Mouse (Mus musculus) neutrophil, adult 5-6 weeks (primary cell): ENCODE results near the gene Ppp1r14a. TPM values are rescaled to one million over a fixed set of nuclear protein-coding genes. Genes with fewer than 3 reads are reported as not detected.

ENCODE experiments used
- ATAC-seq: fragments of 151-379, 151-347 bp; 2 replicates; pipeline ENCODE4 v1.8.0; 2017; ENCODE audit warnings: mild to moderate bottlenecking, moderate TSS enrichment; ENCODE audit not compliant: insufficient number of reproducible peaks, poor library complexity, low FRiP score, severe bottlenecking; ENCODE audit errors: extremely low read depth
- total RNA-seq: library from RNA; stranded (forward); fragments of 200-1000 nt; gene quantifications from 2 replicates; pipeline ENCODE4 v1.2.3, GENCODE M21; 2017

Ppp1r14a gene
- total RNA-seq, 1 experiment from 2014 or later = not detected

DNA sequence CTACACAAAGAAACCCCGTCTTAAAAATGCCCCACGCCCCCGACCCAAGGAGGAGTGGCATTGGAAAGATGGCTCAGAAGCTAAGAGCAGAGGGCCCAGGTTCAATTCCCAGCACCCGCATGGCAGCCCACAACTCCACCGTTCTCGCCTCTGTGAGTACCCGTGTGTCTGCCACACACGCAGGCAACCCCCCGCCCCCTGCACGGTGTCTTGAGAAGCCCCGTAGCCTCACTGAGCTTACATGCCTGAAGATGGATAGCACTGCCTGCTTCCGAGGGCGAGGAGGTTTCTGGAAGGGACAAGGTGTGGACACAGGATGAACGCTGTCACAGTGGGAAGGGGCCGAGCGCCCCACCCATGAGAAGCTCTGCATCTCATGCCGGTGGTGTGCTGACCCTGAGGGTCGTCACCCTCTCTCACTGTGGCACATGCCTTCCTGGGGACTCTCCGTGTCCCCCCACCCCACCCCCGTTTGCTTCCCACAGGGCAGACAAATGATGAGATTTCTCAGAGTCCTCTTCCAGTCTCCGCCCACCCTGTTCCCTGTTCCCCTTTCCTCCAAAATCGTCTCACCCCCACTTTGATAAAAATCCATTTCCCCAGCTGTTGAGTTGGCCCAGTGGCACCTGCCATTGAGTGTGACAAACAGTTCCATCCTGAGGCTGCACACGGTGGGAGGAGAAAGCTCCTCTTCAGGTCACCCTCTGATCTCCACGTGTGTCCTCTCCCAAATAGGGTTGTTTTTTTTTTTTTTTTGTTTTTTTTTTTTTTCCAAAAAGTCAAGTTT lies 6.9 kb downstream of the Ppp1r14a start:
- no peak for ATAC-seq

DNA sequence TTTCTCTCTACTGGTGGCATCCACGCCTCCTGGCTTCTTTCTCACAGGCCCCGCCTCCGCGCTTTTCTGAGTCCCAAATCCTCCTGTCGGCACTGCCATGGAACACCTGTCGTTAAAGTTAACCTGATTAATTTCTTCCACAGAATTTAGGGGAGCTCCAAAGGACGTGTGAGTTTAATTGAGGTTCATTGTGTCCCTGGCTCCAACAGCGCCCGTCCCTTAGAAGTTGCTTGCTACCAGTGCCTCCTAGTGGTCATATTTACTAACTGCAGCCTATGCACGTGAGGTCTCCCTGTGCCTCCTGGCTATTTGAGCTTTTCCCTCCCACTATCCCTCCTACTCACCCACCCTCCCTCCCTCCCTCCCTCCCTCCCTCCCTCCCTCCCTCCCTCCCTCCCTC lies 7.9 kb downstream of the Ppp1r14a start:
- peak; percentile 71; the same call in 1 of the 2 replicates for ATAC-seq

DNA sequence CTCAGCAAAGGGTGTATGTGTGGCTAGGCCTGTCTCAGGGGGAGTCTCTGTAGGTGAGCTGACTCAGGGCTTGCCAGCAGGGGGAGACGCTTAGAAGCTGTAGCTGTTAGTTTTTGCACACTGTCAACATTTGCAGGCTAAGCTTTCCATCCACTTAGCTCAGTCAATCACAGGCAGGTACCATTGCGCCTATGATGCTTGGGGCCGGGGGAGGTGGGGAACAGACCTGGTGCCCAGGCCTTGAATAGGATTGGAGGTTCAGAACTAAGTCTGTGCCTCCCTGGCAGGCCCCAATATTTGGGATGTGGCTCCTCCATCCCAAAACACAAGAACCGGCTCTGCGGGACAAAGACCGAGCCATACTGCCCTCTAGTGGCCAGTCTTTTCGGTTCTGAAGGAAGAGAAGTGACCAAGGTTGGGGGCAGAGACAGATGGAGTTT lies 12.0 kb downstream of the Ppp1r14a start:
- ATAC-seq = no peak

DNA sequence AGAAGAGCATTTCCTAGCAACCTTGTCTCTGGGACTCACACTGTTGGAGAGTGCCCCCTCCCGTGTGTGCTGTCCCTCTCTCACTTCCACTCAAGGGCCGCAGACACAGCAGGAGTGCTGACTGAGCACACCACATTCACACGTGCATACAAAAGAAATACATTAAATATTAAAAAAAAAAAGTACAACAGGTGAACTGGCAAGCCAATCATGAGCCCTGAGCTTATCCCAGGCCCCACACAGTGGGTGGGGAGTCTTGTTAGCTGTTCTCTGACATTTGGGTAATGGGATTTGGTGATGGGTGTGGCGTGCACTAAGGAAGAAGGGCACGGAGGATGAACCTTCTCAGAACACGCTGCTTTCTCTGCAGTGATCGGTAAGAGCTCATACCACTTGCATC lies 13.5 kb downstream of the Ppp1r14a start:
- ATAC-seq = no peak

DNA sequence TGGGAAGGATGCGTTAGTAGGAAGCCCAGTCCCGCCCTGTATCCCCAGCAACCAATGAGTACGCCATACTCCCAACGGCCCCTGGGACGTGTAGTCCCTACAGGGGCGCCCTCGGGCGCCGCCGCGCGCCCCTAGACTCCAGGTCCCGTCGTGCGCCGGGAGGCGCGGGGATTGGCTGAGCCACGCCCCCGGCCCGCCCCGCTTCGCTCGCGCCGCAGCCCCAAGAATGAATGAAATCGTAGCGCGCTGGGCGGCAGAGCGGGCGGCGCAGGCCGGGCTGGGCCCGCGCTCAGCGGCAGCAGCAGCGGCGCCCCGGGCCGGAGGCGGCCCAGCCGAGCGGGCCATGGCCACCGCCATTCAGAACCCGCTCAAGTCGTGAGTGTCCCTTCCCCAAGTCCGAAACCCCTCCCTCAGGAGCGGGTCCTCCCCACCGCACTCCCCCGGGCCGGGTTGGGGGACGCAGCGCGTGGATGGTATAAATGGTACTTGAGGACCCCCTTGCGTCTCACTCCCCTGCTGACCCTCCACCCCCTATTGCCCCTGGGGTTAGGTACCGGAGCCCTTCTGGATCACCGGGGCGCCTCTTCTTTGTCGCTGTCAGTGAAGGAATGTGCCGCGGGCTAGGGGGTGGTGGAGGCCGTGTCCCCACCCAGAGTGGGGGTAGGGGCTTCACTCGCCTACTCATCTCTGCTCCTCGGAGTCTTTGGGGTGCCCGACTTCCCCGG lies 14.8 kb downstream of the Ppp1r14a start, which contains the start of gene Dpf1:
Dpf1 (plus strand) TSS at position 214 of the 725 bp plus-strand sequence.
- ATAC-seq = no peak

DNA sequence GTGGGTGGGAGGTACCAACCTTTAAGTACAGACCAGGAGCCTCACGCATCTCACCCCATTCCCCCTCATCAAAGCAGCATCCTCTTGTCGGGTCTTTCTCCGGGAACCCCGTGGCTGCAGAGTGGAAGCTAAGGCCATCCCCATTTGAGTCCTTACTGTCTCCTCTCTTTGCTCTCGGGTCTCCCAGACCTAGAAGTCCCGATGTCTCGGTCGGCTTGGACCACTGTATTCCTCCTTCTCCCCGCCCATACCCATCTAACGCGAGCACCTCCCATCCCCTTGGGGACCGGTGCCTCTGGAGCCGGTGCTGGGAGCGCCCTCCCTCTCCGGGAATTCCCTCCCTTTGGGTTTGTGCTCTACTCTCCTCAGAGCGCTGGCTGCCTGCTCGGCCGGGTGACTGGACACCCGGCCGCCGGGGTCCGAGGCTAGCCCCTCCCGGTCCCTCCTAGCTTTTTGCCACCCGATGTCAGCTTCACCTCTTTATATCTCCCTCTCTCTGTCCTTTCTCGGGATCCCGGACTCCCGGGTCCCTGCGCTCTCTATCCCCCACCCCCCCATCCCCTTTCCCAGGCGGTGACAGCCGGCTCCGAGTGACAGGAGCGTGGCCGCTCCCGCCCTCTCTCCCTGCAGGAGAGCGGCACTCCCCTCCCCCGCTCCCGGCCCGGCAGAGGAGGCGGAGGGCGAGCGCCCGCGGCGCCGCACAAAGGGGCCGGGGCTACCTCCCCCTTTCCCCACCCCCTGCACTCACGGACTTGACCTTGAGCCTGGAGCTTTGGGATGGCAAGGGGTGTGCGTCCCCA lies 15.6 kb downstream of the Ppp1r14a start:
- ATAC-seq = no peak

DNA sequence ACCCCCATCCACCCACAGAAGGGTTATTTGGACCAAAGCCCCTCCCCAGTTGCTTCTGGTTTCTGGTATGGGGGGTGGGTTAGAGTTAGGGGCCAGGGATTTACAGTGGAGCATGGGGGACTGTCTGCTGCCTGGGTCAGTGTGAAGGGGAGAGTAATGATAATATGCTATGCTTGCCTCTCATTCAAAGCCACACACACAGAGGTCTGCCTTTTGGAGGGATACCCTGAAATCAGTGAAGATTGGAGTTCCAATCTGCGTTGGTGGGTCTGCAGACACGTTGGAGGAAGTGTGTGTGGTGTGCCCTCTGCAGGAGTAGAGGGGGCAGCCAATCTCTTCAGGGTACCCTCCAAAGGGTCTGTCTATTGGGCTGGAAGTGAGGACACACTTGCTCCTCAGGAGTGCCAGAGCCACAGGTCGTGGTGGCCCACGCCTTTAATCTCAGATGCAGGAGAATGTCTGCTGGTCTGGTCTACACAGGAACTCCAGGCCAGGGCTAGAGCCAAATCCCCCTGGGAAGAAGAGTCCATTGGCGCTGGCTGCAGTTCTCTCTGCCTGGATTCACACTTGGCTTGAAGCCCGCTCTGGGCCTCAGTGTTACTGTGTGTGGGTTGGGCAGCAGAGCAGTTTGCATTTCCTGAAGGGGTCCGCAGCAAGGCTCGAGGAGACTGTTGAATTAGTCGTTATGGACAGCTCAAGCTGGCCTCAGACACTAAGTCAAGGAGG lies 16.3 kb downstream of the Ppp1r14a start:
- ATAC-seq = no peak

DNA sequence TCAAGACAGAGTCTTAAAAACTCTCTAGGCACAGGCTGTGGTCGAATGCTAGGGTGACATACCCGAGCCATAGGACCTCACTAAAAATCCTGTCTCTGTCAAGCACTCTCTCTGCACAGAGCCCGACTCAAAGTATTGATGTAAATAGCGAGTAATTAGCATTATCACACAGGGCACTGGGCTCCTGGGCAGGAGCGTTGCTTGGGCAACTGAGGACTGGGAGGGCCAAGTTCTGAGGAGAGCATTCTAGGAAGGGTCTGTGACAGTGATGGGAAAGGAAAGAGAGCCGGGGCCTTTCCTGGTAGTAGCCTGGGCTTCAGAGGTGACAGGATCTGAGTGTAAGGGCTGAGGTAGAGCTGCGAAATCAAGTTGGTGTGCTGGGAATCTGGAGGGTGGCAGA lies 17.0 kb downstream of the Ppp1r14a start:
- no peak for ATAC-seq

DNA sequence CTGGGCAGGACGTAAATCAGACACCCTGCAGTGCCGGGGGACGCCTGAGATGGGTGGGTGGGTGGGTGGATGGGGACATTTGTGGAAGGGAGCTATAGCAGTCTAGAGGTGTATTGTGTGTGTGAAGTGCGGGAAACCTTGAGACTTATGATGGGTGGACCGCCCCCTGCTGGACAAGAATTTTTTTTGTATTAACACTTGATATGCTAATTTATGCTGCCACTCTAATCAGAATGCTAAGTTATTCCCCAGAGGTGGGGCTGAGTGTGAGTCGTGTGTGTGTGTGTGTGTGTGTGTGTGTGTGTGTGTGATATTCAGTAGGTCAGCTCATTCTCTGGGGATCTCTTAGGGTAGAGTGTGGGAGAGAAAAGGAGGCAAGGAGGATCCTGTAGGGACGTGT lies 17.5 kb downstream of the Ppp1r14a start:
- ATAC-seq = no peak

DNA sequence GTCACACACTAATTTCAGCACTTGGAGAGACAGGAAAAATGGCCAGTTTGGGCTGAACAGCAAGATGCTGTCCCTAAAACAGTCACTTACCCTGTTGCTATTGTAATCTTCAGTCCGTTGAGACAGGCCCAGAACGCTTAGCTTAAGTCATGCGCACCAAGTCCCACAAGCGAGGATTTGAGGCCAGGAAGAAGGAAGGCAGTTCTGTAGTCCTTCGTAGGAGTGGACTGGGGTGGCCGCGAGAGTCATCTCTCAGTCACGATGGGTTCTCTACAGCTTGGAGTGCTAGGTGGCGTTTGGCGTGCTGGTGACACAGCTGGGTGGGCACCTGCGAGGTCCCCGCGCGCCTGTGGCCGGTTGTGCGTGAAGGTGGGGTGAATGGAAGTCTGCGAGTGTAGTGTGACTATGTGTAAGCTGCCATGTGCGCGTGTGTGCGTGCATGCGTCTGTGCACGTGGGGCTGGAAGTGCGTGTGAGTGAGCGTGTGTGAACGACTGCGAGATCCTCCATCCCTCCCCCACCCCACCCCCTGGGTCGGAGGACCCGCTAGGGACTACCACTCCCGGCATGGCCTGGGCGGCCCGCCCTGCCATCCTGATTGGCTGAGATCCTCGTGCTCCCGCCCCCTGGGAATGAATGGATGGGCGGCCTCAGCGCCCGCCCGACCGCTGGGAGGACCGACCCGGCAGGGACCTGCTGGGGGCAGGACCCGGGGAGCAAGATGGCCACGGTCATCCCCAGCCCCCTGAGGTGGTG lies 18.4 kb downstream of the Ppp1r14a start:
- no peak for ATAC-seq

DNA sequence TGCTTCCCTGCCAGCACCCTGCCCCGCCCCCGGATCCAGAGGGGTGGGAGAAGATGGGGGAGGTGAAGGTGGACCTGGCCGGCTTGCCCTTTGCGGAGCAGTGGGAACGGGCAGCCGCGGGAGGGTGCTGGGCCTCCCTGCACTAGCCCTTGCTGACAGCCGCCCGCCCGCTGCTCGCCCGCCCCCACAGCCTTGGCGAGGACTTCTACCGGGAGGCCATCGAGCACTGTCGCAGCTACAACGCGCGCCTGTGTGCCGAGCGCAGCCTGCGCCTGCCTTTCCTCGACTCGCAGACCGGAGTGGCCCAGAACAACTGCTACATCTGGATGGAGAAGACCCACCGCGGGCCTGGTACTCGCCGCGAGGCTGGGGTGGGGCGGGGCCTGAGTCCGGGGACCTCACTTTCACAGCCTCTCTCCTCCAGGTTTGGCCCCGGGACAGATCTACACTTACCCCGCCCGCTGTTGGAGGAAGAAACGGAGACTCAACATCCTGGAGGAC lies 20.2 kb downstream of the Ppp1r14a start:
- no peak for ATAC-seq

DNA sequence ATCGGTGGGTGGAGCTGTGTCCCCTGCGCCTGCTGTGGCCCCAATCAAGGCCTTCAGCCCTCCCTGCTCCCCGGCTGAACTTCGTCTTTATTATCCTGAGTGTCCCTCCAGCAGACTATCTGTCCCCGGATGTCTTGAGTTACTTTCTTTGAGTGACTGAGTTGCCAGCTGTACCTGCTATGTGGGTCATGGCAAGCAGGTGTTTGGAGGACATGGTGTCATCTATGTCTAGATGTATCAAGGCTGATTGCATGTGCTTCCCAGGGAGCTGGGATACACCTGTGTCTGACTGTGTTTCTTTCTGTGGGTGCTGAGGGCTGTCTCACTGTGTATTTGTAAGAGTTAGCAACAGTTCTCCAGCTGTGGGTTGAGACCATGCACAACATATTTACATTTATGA lies 20.6 kb downstream of the Ppp1r14a start:
- ATAC-seq = no peak

DNA sequence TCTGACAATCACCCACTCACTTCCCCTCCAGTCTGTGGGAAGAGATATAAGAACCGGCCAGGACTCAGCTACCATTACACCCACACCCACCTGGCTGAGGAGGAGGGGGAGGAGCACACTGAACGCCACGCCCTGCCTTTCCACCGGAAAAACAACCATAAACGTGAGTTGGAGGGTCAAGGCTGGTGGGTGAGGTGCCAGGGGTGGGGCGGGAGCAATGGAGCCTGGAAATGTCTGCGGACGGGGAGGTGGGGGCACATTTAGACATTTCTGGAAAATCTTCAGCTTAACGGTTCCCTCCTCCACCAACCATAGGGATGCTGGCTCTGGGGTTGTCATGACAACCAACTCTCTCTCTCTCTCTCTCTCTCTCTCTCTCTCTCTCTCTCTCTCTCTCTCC lies 23.9 kb downstream of the Ppp1r14a start:
- no peak for ATAC-seq

DNA sequence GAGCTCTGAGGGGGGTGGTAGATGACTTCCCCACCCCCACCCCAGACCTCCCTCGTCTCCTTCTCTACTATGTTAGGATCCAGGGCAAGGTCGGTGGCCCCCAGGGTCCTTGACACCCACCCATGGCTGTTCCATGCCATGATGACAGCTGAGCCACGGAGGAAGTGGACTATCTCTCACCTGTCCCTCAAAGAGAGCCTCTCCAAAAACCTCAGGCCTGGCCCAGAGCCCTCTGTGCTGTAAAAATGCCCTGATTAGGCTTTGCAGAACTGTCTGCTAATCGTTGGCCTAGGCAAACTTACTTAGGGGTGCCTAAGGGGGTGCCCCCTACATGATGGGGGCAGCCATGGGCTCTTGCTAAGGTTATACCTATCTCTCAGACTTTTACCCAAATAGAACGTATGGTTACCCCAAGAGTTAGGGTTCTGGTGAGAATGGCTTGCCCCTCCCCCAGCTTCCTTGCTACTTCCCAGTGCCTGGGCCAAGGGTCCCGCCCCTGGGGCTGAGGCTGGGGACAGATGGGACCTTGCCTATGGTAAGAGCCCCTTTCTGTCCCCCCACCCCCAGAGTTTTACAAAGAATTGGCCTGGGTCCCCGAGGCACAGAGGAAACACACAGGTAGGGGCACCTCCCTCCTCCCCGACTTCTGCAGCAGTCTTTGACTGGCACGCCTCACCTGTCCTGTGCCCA lies 24.6 kb downstream of the Ppp1r14a start:
- ATAC-seq = no peak

DNA sequence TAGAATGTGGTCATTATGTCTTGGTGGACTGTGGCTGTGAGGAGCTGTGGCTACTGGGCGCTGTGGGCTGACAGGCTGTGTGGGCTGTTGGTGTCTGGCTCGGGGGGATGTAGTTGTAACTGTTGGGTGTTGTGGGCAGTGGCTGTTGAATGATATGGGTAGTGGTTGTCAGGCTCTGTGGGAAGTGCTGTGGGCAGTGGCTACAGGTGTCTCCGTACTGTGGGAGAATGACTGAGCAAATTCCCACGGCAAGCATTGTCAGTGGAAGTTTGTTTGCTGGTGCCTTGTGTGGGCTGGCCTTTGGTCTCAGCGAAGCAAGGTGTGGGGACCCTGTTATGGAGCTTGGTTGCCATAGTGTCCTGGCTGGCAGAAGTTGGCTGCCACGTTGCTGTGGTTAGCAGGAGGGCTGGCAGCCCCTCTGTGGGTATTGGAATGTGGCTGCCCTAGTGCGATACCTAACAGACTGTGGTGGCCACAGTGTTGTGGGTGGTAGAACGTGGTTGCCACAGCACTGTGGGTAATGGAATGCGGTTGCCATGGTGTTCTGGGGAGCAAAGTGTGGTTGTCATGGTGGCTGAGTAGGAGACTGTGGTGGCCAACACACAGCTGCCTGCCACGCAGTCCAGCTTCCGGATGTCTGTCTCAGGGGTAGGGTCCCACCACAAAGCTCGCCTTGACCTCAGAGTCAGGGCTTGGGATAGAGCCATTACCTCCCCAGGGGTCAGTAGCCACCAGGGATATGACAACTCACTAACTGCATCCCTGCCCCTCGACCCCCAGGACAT lies 25.9 kb downstream of the Ppp1r14a start:
- no peak for ATAC-seq

DNA sequence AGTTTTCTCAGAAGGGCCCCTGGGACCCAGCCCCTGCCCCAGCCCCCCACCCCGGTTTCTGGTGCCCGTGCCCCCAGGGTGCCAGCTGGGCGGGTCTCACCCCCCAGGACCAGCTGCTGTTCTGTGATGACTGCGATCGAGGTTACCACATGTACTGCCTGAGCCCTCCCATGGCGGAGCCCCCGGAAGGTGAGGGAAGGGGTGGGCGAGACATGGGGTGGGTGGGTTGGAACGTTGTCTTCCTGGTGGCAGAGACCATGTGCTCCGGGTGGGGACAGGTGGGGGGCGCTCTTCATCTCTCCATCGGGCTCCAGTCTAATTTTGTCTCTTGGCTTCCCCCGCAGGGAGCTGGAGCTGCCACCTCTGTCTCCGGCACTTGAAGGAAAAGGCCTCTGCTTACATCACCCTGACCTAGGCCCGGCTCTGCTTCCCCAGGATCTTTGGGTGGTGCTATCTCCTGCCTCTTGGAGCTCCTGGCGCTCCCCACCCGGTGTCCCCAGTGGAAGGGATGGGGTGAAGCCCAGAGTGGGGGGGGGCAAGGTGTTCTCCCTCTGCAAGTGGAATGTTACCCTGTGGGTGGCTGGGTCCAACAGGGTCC lies 27.1 kb downstream of the Ppp1r14a start:
- ATAC-seq = no peak
